Mouse (Mus musculus) kidney, embryonic 16.5 days (tissue): ENCODE measurements around the gene Mapk8ip3. TPM values are rescaled to one million over a fixed set of nuclear protein-coding genes. Genes with fewer than 3 reads are reported as not detected.
"Not testable (repeated sequence)": the region's sequence is repeated elsewhere in the genome, so short reads cannot be mapped to it uniquely, and the experiment has no call there.

ENCODE experiments used
- ATAC-seq: fragments of 200-750 bp; cut with Nextera tagmentation; 2 replicates; pipeline ENCODE4 v1.8.0; 2017; ENCODE audit warnings: moderate TSS enrichment; ENCODE audit not compliant: low FRiP score, low TSS enrichment
- H3K27ac ChIP-seq: fragments of 300-500 bp; sonication (generic); 2 replicates; pipeline ENCODE4 v1.5.1; 2014; ENCODE audit warnings: low read length
- H3K27me3 ChIP-seq: fragments of 300-500 bp; sonication (generic); 2 replicates; pipeline ENCODE4 v1.6.1; 2014; ENCODE audit warnings: low read length, control low read depth, mixed read lengths; ENCODE audit not compliant: insufficient read depth
- H3K36me3 ChIP-seq: fragments of 300-500 bp; sonication (generic); 2 replicates; pipeline ENCODE4 v1.6.1; 2014; ENCODE audit warnings: low read length, control low read depth, mixed read lengths; ENCODE audit not compliant: insufficient read depth
- H3K4me1 ChIP-seq: fragments of 300-500 bp; sonication (generic); 2 replicates; pipeline ENCODE4 v1.6.1; 2014; ENCODE audit warnings: low read length, control low read depth, mixed read lengths; ENCODE audit not compliant: insufficient read depth
- H3K4me2 ChIP-seq: fragments of 300-500 bp; sonication (generic); replicated peaks from 2 replicates; pipeline ENCODE4 v1.6.1; 2014; ENCODE audit warnings: low read depth, low read length
- H3K4me3 ChIP-seq: fragments of 300-500 bp; sonication (generic); 2 replicates; pipeline ENCODE4 v1.5.1; 2014; ENCODE audit warnings: mild to moderate bottlenecking, low read length
- H3K9ac ChIP-seq: fragments of 300-500 bp; sonication (generic); replicated peaks from 2 replicates; pipeline ENCODE4 v1.6.1; 2014; ENCODE audit warnings: low read length
- H3K9me3 ChIP-seq: fragments of 300-500 bp; sonication (generic); 2 replicates; pipeline ENCODE4 v1.6.1; 2016; ENCODE audit warnings: low read length, control low read depth
- WGBS: fragments of 180-500 bp; shearing (Covaris S2); extraction: QIAGEN DNeasy Blood & Tissue Kit; methylation state at CpG from one replicate; pipeline ENCODE4 v1.1.7; 2014; 5-methylcytosine and 5-hydroxymethylcytosine counted together
- polyA plus RNA-seq: library from polyadenylated mRNA; unstranded; fragments of >200 nt; fragmentation: Nextera tagmentation; extraction: Ambion mirVana; gene quantifications from 2 replicates; pipeline ENCODE4 v1.2.1, GENCODE M21; 2015

Gene Mapk8ip3
- 30.1 and 33.6 TPM in 2 replicates for polyA plus RNA-seq

- peak within 1 kb of the TSS; percentile 96 for H3K4me3 ChIP-seq
- peak within 1 kb of the TSS; percentile 81 for H3K4me2 ChIP-seq
- peak within 1 kb of the TSS; percentile 86 for H3K9ac ChIP-seq
- H3K9me3 ChIP-seq, result no peaks in the 10 kb centered on the region
- peak; percentile 99 for ATAC-seq
- H3K27ac ChIP-seq, result peak within 1 kb of the TSS; percentile 82
- peaks cover 22% of the 10 kb centered on the region for H3K4me1 ChIP-seq
- H3K36me3 ChIP-seq, result no peaks in the 10 kb centered on the region
- WGBS, result under 1% methylated on average over 78 of the region's 78 CpGs
- H3K27me3 ChIP-seq, result no peaks in the 10 kb centered on the region
Measured at GRCm38 (mm10) chr17:24936259-24937237, at the start of gene Mapk8ip3. Mapk8ip3 (minus strand) TSS chr17:24936977.

- Histone ChIP-seq H3K4me1 (peaks cover 11% of the 10 kb centered on the region), H3K4me2 (peak overlapping the region; percentile 70), H3K9ac (peak overlapping the region; percentile 69), H3K4me3 (peak overlapping the region; percentile 95), H3K9me3 (no peaks in the 10 kb centered on the region), H3K27ac (peak overlapping the region; percentile 69), H3K36me3 (peaks cover 41% of the 10 kb centered on the region), H3K27me3 (no peaks in the 10 kb centered on the region)
- peak; percentile 42 for ATAC-seq
- 13% methylated on average over 21 of the region's 21 CpGs for WGBS
Measured at GRCm38 (mm10) chr17:24960852-24961715, 24.3 kb upstream of the Mapk8ip3 start.

- H3K36me3 ChIP-seq, result peaks cover 41% of the 10 kb centered on the region
- H3K4me2 ChIP-seq, result peak within 1 kb of the TSS; percentile 70
- H3K9ac ChIP-seq, result peak within 1 kb of the TSS; percentile 90
- peak within 1 kb of the TSS; percentile 84 for H3K27ac ChIP-seq
- no peaks in the 10 kb centered on the region for H3K9me3 ChIP-seq
- WGBS, result 0% methylated on average over 58 of the region's 59 CpGs
- peaks cover 11% of the 10 kb centered on the region for H3K4me1 ChIP-seq
- no peaks in the 10 kb centered on the region for H3K27me3 ChIP-seq
- ATAC-seq, result peak; percentile 100
- peak within 1 kb of the TSS; percentile 95 for H3K4me3 ChIP-seq
Measured at GRCm38 (mm10) chr17:24960135-24960851, 23.5 kb upstream of the Mapk8ip3 start, which contains the start of gene Jpt2. Jpt2 (minus strand) TSS chr17:24960689.

GRCm38 (mm10) chr17:24959371-24959770 lies 22.6 kb upstream of the Mapk8ip3 start:
- H3K27ac ChIP-seq, result 0 out of 2 replicates have a peak overlapping the region, but pooled peaks have one; percentile 84
- H3K4me2 ChIP-seq, result peak overlapping the region; percentile 70
- WGBS, result 38% methylated on average over 8 of the region's 8 CpGs
- no peaks in the 10 kb centered on the region for H3K9me3 ChIP-seq
- peaks cover 41% of the 10 kb centered on the region for H3K36me3 ChIP-seq
- peak overlapping the region; percentile 90 for H3K9ac ChIP-seq
- peak overlapping the region; percentile 95 for H3K4me3 ChIP-seq
- no peaks in the 10 kb centered on the region for H3K27me3 ChIP-seq
- peaks cover 11% of the 10 kb centered on the region for H3K4me1 ChIP-seq
- ATAC-seq, result no peak

GRCm38 (mm10) chr17:24953291-24953690 lies 16.5 kb upstream of the Mapk8ip3 start:
- Histone ChIP-seq H3K9me3 (no peaks in the 10 kb centered on the region), H3K27me3 (no peaks in the 10 kb centered on the region), H3K27ac (peak overlapping the region; percentile 50; the same call in 1 of the 2 replicates), H3K4me1 (peaks cover 12% of the 10 kb centered on the region; the same call in 1 of the 2 replicates), H3K4me2 (no peak overlapping the region), H3K4me3 (no peak overlapping the region), H3K9ac (no peak overlapping the region), H3K36me3 (peaks cover 38% of the 10 kb centered on the region)
- WGBS, result 69% methylated on average over 2 of the region's 2 CpGs
- ATAC-seq, result peak; percentile 67

GRCm38 (mm10) chr17:24950671-24951070 lies 13.9 kb upstream of the Mapk8ip3 start:
- H3K36me3 ChIP-seq, result peaks cover 50% of the 10 kb centered on the region

GRCm38 (mm10) chr17:24948204-24948603 lies 11.4 kb upstream of the Mapk8ip3 start:
- ATAC-seq, result no peak
- WGBS, result 94% methylated on average over 5 of the region's 5 CpGs
- H3K36me3 ChIP-seq, result peaks cover 53% of the 10 kb centered on the region

More at GRCm38 (mm10) chr17:24950671-24951070, 13.9 kb upstream of the Mapk8ip3 start:
- Histone ChIP-seq H3K4me3 (no peak overlapping the region), H3K9ac (no peak overlapping the region), H3K27ac (no peak overlapping the region), H3K9me3 (no peaks in the 10 kb centered on the region), H3K27me3 (no peaks in the 10 kb centered on the region), H3K4me1 (peaks cover 12% of the 10 kb centered on the region; the same call in 1 of the 2 replicates), H3K4me2 (no peak overlapping the region)
- no peak for ATAC-seq
- WGBS, result 91% methylated on average over 2 of the region's 2 CpGs

GRCm38 (mm10) chr17:24943589-24943988 lies 6.8 kb upstream of the Mapk8ip3 start:
- H3K9me3 ChIP-seq, H3K4me3 ChIP-seq, ATAC-seq, H3K4me1 ChIP-seq, H3K27me3 ChIP-seq, H3K27ac ChIP-seq, H3K9ac ChIP-seq, H3K4me2 ChIP-seq: not testable (repeated sequence)
- 96% methylated on average over 1 of the region's 1 CpGs for WGBS
- H3K36me3 ChIP-seq, result peaks cover 37% of the 10 kb centered on the region

More at GRCm38 (mm10) chr17:24948204-24948603, 11.4 kb upstream of the Mapk8ip3 start:
- peaks cover 8% of the 10 kb centered on the region; the same call in 1 of the 2 replicates for H3K4me1 ChIP-seq
- H3K9me3 ChIP-seq, result no peaks in the 10 kb centered on the region
- no peaks in the 10 kb centered on the region for H3K27me3 ChIP-seq
- no peak overlapping the region for H3K4me2 ChIP-seq
- no peak overlapping the region for H3K27ac ChIP-seq
- H3K4me3 ChIP-seq, result no peak overlapping the region
- H3K9ac ChIP-seq, result no peak overlapping the region

GRCm38 (mm10) chr17:24943036-24943435 lies 6.3 kb upstream of the Mapk8ip3 start:
- no peak overlapping the region for H3K4me3 ChIP-seq
- no peaks in the 10 kb centered on the region for H3K27me3 ChIP-seq
- peaks cover 31% of the 10 kb centered on the region for H3K36me3 ChIP-seq
- no peak for ATAC-seq
- H3K4me1 ChIP-seq, result no peaks in the 10 kb centered on the region
- no peak overlapping the region for H3K27ac ChIP-seq
- H3K9ac ChIP-seq, result no peak overlapping the region
- 88% methylated on average over 7 of the region's 7 CpGs for WGBS
- no peaks in the 10 kb centered on the region for H3K9me3 ChIP-seq
- H3K4me2 ChIP-seq, result no peak overlapping the region
